Mouse (Mus musculus) c-Kit-positive CD71-negative TER-119-negative erythroid progenitor cells, embryonic 14.5 days (primary cell): ENCODE measurements around the gene Spin2g.
"Not testable (repeated sequence)": the region's sequence is repeated elsewhere in the genome, so short reads cannot be mapped to it uniquely, and the experiment has no call there.

ENCODE experiments used
- DNase-seq: peaks from one replicate; pipeline ENCODE4 v3.0.0-alpha.2; 2013; ENCODE audit warnings: low read depth

Gene Spin2g

DNA sequence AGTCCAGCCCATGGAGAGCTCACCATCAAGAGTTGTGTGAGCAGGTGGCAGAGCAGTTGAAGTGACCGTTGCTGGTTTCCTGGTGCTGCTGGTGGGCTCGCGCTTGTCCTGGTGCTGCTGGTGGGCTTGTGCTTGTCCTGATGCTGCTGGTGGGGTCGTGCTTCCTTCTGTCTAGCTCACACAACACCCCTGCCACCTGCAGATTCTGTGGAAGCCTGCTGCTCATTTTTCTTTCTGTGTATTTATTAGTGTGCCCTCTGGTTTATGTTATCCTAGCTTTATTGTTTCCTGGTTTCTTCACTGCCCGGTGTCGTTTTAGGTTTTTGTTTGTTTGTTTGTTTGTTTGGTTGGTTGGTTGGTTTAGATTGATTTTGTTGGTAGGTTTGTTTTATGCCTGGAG is at the start of gene Spin2g:
Gene Spin2g (minus strand): TSS at position 101 of the 400 bp plus-strand sequence.
- DNase-seq, result not testable (repeated sequence)
